Mouse (Mus musculus): ENCODE results near the gene Rbm17. TPM values are rescaled to one million over a fixed set of nuclear protein-coding genes. Genes with fewer than 3 reads are reported as not detected.
A peak's percentile ranks its signal among the peaks of the same experiment; 100 is the strongest.

Rbm17 gene
- polyA plus RNA-seq, 1 experiment from 2014 or later = 200 TPM

GRCm38 (mm10) chr2:11578187-11578586 is 25.8 kb downstream of the Rbm17 start:
- Histone ChIP-seq H3K9ac (ENCODE audit: low read length) (no peak overlapping the region), H3K4me1 (replicated peaks; ENCODE audit: control insufficient read depth, insufficient read depth, low read length) (no peaks in the 10 kb centered on the region), H3K4me2 (ENCODE audit: low read depth, low read length, severe bottlenecking) (no peak overlapping the region), H3K36me3 (ENCODE audit: control insufficient read depth, insufficient read depth, low read length) (no peaks in the 10 kb centered on the region; the same call in 1 of the 2 replicates), H3K4me3 (ENCODE audit: low read depth, low read length) (no peak overlapping the region), H3K9me3 (ENCODE audit: control insufficient read depth, low read length) (no peaks in the 10 kb centered on the region), H3K27ac (ENCODE audit: low read depth, low read length) (no peak overlapping the region), H3K27me3 (ENCODE audit: control insufficient read depth, insufficient read depth, low read length) (no peaks in the 10 kb centered on the region)
- WGBS = 91% methylated on average over 6 of the region's 6 CpGs
- ATAC-seq (replicated peaks; ENCODE audit: low FRiP score) (no peak), DNase-seq (ENCODE audit: low spot score) (no peak)

- no peak overlapping the region for H3K27ac ChIP-seq (ENCODE audit: low read depth, low read length)
- no peaks in the 10 kb centered on the region for H3K36me3 ChIP-seq (ENCODE audit: control insufficient read depth, insufficient read depth, low read length)
- H3K4me3 ChIP-seq (ENCODE audit: low read depth, low read length) = no peak overlapping the region
- H3K9me3 ChIP-seq (ENCODE audit: control insufficient read depth, low read length) = no peaks in the 10 kb centered on the region
- 77% methylated on average over 1 of the region's 1 CpGs for WGBS
- no peak for ATAC-seq (replicated peaks; ENCODE audit: low FRiP score)
- no peak overlapping the region for H3K4me2 ChIP-seq (ENCODE audit: low read depth, low read length, severe bottlenecking)
- no peak for DNase-seq (ENCODE audit: low spot score)
- H3K27me3 ChIP-seq (ENCODE audit: control insufficient read depth, insufficient read depth, low read length) = no peaks in the 10 kb centered on the region
- H3K4me1 ChIP-seq (replicated peaks; ENCODE audit: control insufficient read depth, insufficient read depth, low read length) = no peaks in the 10 kb centered on the region
- H3K9ac ChIP-seq (ENCODE audit: low read length) = no peak overlapping the region
Observed at GRCm38 (mm10) chr2:11573684-11574083, 30.3 kb downstream of the Rbm17 start.

GRCm38 (mm10) chr2:11571004-11571535 is 32.9 kb downstream of the Rbm17 start:
- H3K9ac ChIP-seq (ENCODE audit: low read length) = no peak overlapping the region
- no peak overlapping the region for H3K4me2 ChIP-seq (ENCODE audit: low read depth, low read length, severe bottlenecking)
- no peaks in the 10 kb centered on the region for H3K27me3 ChIP-seq (ENCODE audit: control insufficient read depth, insufficient read depth, low read length)
- no peaks in the 10 kb centered on the region for H3K36me3 ChIP-seq (ENCODE audit: control insufficient read depth, insufficient read depth, low read length)
- 51% methylated on average over 6 of the region's 6 CpGs for WGBS
- H3K27ac ChIP-seq (ENCODE audit: low read depth, low read length) = no peak overlapping the region
- H3K4me1 ChIP-seq (replicated peaks; ENCODE audit: control insufficient read depth, insufficient read depth, low read length) = no peaks in the 10 kb centered on the region
- ATAC-seq (replicated peaks; ENCODE audit: low FRiP score) (no peak), DNase-seq (ENCODE audit: low spot score) (no peak)
- no peak overlapping the region for H3K4me3 ChIP-seq (ENCODE audit: low read depth, low read length)
- no peaks in the 10 kb centered on the region for H3K9me3 ChIP-seq (ENCODE audit: control insufficient read depth, low read length)

- Histone ChIP-seq H3K9me3 (ENCODE audit: control insufficient read depth, low read length) (no peaks in the 10 kb centered on the region), H3K4me3 (ENCODE audit: low read depth, low read length) (no peak overlapping the region), H3K9ac (ENCODE audit: low read length) (no peak overlapping the region), H3K4me1 (replicated peaks; ENCODE audit: control insufficient read depth, insufficient read depth, low read length) (no peaks in the 10 kb centered on the region), H3K4me2 (ENCODE audit: low read depth, low read length, severe bottlenecking) (no peak overlapping the region), H3K27ac (ENCODE audit: low read depth, low read length) (no peak overlapping the region), H3K36me3 (ENCODE audit: control insufficient read depth, insufficient read depth, low read length) (no peaks in the 10 kb centered on the region), H3K27me3 (ENCODE audit: control insufficient read depth, insufficient read depth, low read length) (no peaks in the 10 kb centered on the region)
- no peak for ATAC-seq (replicated peaks; ENCODE audit: low FRiP score)
- DNase-seq (ENCODE audit: low spot score) = no peak
- WGBS = 90% methylated on average over 7 of the region's 7 CpGs
Observed at GRCm38 (mm10) chr2:11568471-11568870, 35.5 kb downstream of the Rbm17 start.

GRCm38 (mm10) chr2:11567781-11568362 is 36.1 kb downstream of the Rbm17 start:
- DNase-seq (ENCODE audit: low spot score) = peak; percentile 61
- H3K9me3 ChIP-seq (ENCODE audit: control insufficient read depth, low read length) = no peaks in the 10 kb centered on the region
- no peak overlapping the region for H3K4me3 ChIP-seq (ENCODE audit: low read depth, low read length)
- ATAC-seq (replicated peaks; ENCODE audit: low FRiP score) = no peak
- H3K36me3 ChIP-seq (ENCODE audit: control insufficient read depth, insufficient read depth, low read length) = no peaks in the 10 kb centered on the region
- H3K27ac ChIP-seq (ENCODE audit: low read depth, low read length) = no peak overlapping the region
- no peaks in the 10 kb centered on the region for H3K27me3 ChIP-seq (ENCODE audit: control insufficient read depth, insufficient read depth, low read length)
- 67% methylated on average over 4 of the region's 4 CpGs for WGBS
- no peak overlapping the region for H3K4me2 ChIP-seq (ENCODE audit: low read depth, low read length, severe bottlenecking)
- no peak overlapping the region for H3K9ac ChIP-seq (ENCODE audit: low read length)
- H3K4me1 ChIP-seq (replicated peaks; ENCODE audit: control insufficient read depth, insufficient read depth, low read length) = no peaks in the 10 kb centered on the region

GRCm38 (mm10) chr2:11566898-11567297 is 37.1 kb downstream of the Rbm17 start:
- ATAC-seq (replicated peaks; ENCODE audit: low FRiP score) (no peak), DNase-seq (ENCODE audit: low spot score) (no peak)
- Histone ChIP-seq H3K27me3 (ENCODE audit: control insufficient read depth, insufficient read depth, low read length) (no peaks in the 10 kb centered on the region), H3K36me3 (ENCODE audit: control insufficient read depth, insufficient read depth, low read length) (no peaks in the 10 kb centered on the region), H3K27ac (ENCODE audit: low read depth, low read length) (no peak overlapping the region), H3K4me3 (ENCODE audit: low read depth, low read length) (no peak overlapping the region), H3K9ac (ENCODE audit: low read length) (no peak overlapping the region), H3K4me2 (ENCODE audit: low read depth, low read length, severe bottlenecking) (no peak overlapping the region), H3K4me1 (replicated peaks; ENCODE audit: control insufficient read depth, insufficient read depth, low read length) (no peaks in the 10 kb centered on the region), H3K9me3 (ENCODE audit: control insufficient read depth, low read length) (no peaks in the 10 kb centered on the region)
- 84% methylated on average over 3 of the region's 3 CpGs for WGBS

- H3K4me2 ChIP-seq (ENCODE audit: low read depth, low read length, severe bottlenecking) = no peak overlapping the region
- H3K9ac ChIP-seq (ENCODE audit: low read length) = no peak overlapping the region
- DNase-seq (ENCODE audit: low spot score) (no peak), ATAC-seq (replicated peaks; ENCODE audit: low FRiP score) (no peak)
- H3K9me3 ChIP-seq (ENCODE audit: control insufficient read depth, low read length) = no peaks in the 10 kb centered on the region
- no peaks in the 10 kb centered on the region for H3K36me3 ChIP-seq (ENCODE audit: control insufficient read depth, insufficient read depth, low read length)
- H3K27ac ChIP-seq (ENCODE audit: low read depth, low read length) = no peak overlapping the region
- H3K4me3 ChIP-seq (ENCODE audit: low read depth, low read length) = no peak overlapping the region
- no peaks in the 10 kb centered on the region for H3K4me1 ChIP-seq (replicated peaks; ENCODE audit: control insufficient read depth, insufficient read depth, low read length)
- 82% methylated on average over 7 of the region's 7 CpGs for WGBS
- H3K27me3 ChIP-seq (ENCODE audit: control insufficient read depth, insufficient read depth, low read length) = no peaks in the 10 kb centered on the region
Observed at GRCm38 (mm10) chr2:11566241-11566640, 37.7 kb downstream of the Rbm17 start.

- Histone ChIP-seq H3K27me3 (ENCODE audit: control insufficient read depth, insufficient read depth, low read length) (no peaks in the 10 kb centered on the region), H3K9ac (ENCODE audit: low read length) (no peak overlapping the region), H3K27ac (ENCODE audit: low read depth, low read length) (no peak overlapping the region), H3K4me2 (ENCODE audit: low read depth, low read length, severe bottlenecking) (no peak overlapping the region), H3K36me3 (ENCODE audit: control insufficient read depth, insufficient read depth, low read length) (no peaks in the 10 kb centered on the region), H3K9me3 (ENCODE audit: control insufficient read depth, low read length) (no peaks in the 10 kb centered on the region), H3K4me3 (ENCODE audit: low read depth, low read length) (no peak overlapping the region), H3K4me1 (replicated peaks; ENCODE audit: control insufficient read depth, insufficient read depth, low read length) (no peaks in the 10 kb centered on the region)
- WGBS = 89% methylated on average over 6 of the region's 6 CpGs
- DNase-seq (ENCODE audit: low spot score) (no peak), ATAC-seq (replicated peaks; ENCODE audit: low FRiP score) (no peak)
Observed at GRCm38 (mm10) chr2:11564768-11565167, 39.2 kb downstream of the Rbm17 start.

GRCm38 (mm10) chr2:11563256-11563655 is 40.7 kb downstream of the Rbm17 start:
- no peak overlapping the region for H3K4me3 ChIP-seq (ENCODE audit: low read depth, low read length)
- no peak overlapping the region for H3K9ac ChIP-seq (ENCODE audit: low read length)
- no peaks in the 10 kb centered on the region for H3K4me1 ChIP-seq (replicated peaks; ENCODE audit: control insufficient read depth, insufficient read depth, low read length)
- no peak overlapping the region for H3K4me2 ChIP-seq (ENCODE audit: low read depth, low read length, severe bottlenecking)
- no peaks in the 10 kb centered on the region for H3K36me3 ChIP-seq (ENCODE audit: control insufficient read depth, insufficient read depth, low read length)
- H3K27me3 ChIP-seq (ENCODE audit: control insufficient read depth, insufficient read depth, low read length) = no peaks in the 10 kb centered on the region
- ATAC-seq (replicated peaks; ENCODE audit: low FRiP score) = no peak
- peak; percentile 42 for DNase-seq (ENCODE audit: low spot score)
- no peaks in the 10 kb centered on the region for H3K9me3 ChIP-seq (ENCODE audit: control insufficient read depth, low read length)
- no peak overlapping the region for H3K27ac ChIP-seq (ENCODE audit: low read depth, low read length)
- WGBS = 90% methylated on average over 17 of the region's 17 CpGs
